ENCODE assay signal across 14 mouse cellular contexts in genomic region chr2:156622192-156622591, GRCm38 (mm10).
"Had no signal": no experiment of that assay in that cellular context is flagged by ENCODE, and none has a peak within 500 bp of the region (broad histone marks: within the 10 kb centered on the region; RNA-seq: fewer than 3 reads in every experiment).

No protein-coding gene starts in this region.

- H3K36me3 ChIP-seq: neural tube, embryonic 13.5 days; neural tube, embryonic 15.5 days; stomach, embryonic 15.5 days had no signal

- H3K9ac ChIP-seq: neural tube, embryonic 13.5 days; neural tube, embryonic 15.5 days; stomach, embryonic 15.5 days had no signal

- H3K9me3 ChIP-seq: neural tube, embryonic 13.5 days; neural tube, embryonic 15.5 days; stomach, embryonic 15.5 days had no signal

- H3K4me2 ChIP-seq: neural tube, embryonic 13.5 days; neural tube, embryonic 15.5 days; stomach, embryonic 15.5 days had no signal

- DNase-seq: retina, postnatal 1 day; right cerebral cortex, adult 18-20 months; right cerebral cortex, postnatal 25 days; spleen, adult 18-20 months; thymus, adult 18-20 months; thymus, adult 2 months; thymus, postnatal 14 days; thymus, postnatal 25 days; thymus, postnatal 36 days; thymus, postnatal 4 days had no signal

- H3K4me1 ChIP-seq: stomach, embryonic 15.5 days had no signal

- H3K4me3 ChIP-seq: neural tube, embryonic 13.5 days; neural tube, embryonic 15.5 days; stomach, embryonic 15.5 days had no signal

- H3K27me3 ChIP-seq: neural tube, embryonic 15.5 days had no signal

- H3K27ac ChIP-seq: neural tube, embryonic 13.5 days; neural tube, embryonic 15.5 days; stomach, embryonic 15.5 days; stomach, postnatal 0 days had no signal
